Mouse (Mus musculus): ENCODE results near the gene Ostm1.

DNA sequence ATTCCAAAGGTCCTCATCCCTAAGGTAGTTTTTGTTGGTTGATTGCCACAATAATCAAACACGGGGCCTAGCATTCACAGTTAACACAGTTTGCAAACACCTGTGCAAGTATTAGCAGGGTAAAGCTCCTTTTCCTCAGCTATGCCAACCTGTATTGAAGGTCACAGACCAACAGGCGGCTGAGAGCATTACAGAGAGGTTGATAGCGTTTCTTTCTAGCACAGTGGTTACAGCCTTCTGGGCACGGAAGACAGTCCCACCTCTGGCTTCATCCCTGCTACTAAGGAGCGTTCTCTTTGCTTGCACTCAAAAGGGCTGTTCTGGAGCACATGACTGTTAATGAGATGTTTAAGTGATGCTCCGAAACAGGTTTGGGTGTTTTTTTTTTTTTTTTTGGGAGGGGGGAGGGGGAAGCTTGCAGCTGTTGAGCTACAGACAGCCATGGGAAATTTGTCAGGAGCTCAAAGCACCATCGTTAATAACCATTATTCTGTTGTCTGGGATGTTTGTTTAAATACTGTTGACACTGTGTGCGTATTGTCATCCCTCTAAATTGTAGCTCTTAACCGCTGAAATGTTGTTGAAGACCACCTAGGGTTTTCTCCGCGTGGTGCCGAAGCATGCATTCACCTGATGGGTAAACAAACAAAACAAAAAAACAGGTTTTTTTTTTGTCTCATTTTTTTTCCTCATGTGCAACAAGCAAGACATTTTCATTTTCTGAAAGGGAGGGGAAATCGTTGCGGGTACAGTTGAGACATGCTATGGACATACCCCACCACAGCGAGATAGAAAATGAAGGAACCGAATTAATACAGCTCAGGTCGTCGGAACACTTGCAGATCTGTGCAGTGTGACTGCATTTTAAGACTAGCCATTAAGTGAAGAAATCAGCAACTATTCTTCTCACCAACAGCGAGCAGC is 6.9 kb downstream of the Ostm1 start:
- TF ChIP-seq EP300 (IDR thresholded peaks at IDR 0.05; ENCODE audit: low read depth) (no peak), CTCF (IDR thresholded peaks at IDR 0.05; ENCODE audit: low read depth) (no peak)
